Mouse (Mus musculus): ENCODE data around the gene Cldn7. TPM values are rescaled to one million over a fixed set of nuclear protein-coding genes. Genes with fewer than 3 reads are reported as not detected.

The Cldn7 gene
- total and polyA plus RNA-seq, 3 experiments: 0.31 to 0.36 TPM; not detected in 1

DNA sequence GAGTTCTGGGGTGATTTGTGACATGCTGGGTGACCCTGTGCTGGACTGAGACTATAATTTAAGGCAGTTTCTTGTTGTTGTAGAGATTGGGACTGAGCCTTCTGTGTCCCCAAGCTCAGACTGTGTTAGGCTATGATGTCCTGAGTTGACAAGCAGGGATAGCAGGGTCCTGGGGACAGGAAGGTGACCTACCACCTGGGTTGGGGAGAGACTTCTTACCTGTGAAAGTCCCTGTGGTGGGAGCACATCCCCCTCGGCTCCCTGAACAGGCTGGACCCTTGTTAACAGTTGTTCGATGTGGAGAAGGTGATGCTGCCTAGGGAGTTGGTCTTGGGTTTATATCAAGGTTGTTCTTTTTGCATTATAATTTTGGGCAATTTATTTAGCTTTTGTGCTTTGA lies 37.9 kb downstream of the Cldn7 start:
- Histone ChIP-seq H3K9me3 (replicated peaks; ENCODE audit: insufficient read depth, low read length) (no peaks in the 10 kb centered on the region), H3K27me3 (ENCODE audit: control insufficient read depth in 1 of 2, insufficient read depth in 2 of 2, low read length in 2 of 2) (no peaks in the 10 kb centered on the region), H3K9ac (ENCODE audit: control insufficient read depth, low read depth, low read length, poor library complexity, severe bottlenecking) (no peak overlapping the region), H3K79me2 (ENCODE audit: control insufficient read depth, insufficient read depth, low read length, poor library complexity) (peaks cover 35% of the 10 kb centered on the region), H3K36me3 (ENCODE audit: control insufficient read depth in 1 of 2, insufficient read depth in 2 of 2, low read length in 2 of 2) (peaks cover 8 to 37% of the 10 kb centered on the region in 2 experiments), H3K4me1 (ENCODE audit: control insufficient read depth in 1 of 2, insufficient read depth in 2 of 2, low read length in 2 of 2) (peaks cover 16 to 36% of the 10 kb centered on the region in 2 experiments), H3K27ac (ENCODE audit: control insufficient read depth, low read depth, low read length) (no peak overlapping the region), H3K4me3 (ENCODE audit: control insufficient read depth in 1 of 2, insufficient read depth in 1 of 2, low read depth in 2 of 2, low read length in 2 of 2) (no peak overlapping the region)
- DNase-seq (ENCODE audit: low read depth, low spot score): no peak
- no peak for TF ChIP-seq SMC3 (IDR thresholded peaks at IDR 0.05; ENCODE audit: low read depth, low read length)
- TF ChIP-seq ZNF384 (IDR thresholded peaks at IDR 0.05; ENCODE audit: low read depth, low read length): no peak
- TF ChIP-seq MYC (IDR thresholded peaks at IDR 0.05; ENCODE audit: low read depth, low read length): no peak
- no peak for TF ChIP-seq GABPA (IDR thresholded peaks at IDR 0.05; ENCODE audit: low read depth, low read length)
- no peak for TF ChIP-seq BHLHE40 (IDR thresholded peaks at IDR 0.05; ENCODE audit: borderline replicate concordance, low read depth, low read length)
- TF ChIP-seq ZMIZ1 (IDR thresholded peaks at IDR 0.05; ENCODE audit: low read depth, low read length): no peak
- no peak for TF ChIP-seq UBTF (IDR thresholded peaks at IDR 0.05; ENCODE audit: borderline replicate concordance, insufficient read depth, low read depth, low read length)
- no peak for TF ChIP-seq EP300 (IDR thresholded peaks at IDR 0.05; ENCODE audit: low read depth in 1 of 2, low read length in 2 of 2)
- no peak for TF ChIP-seq HCFC1 (IDR thresholded peaks at IDR 0.05; ENCODE audit: low read depth, low read length)

DNA sequence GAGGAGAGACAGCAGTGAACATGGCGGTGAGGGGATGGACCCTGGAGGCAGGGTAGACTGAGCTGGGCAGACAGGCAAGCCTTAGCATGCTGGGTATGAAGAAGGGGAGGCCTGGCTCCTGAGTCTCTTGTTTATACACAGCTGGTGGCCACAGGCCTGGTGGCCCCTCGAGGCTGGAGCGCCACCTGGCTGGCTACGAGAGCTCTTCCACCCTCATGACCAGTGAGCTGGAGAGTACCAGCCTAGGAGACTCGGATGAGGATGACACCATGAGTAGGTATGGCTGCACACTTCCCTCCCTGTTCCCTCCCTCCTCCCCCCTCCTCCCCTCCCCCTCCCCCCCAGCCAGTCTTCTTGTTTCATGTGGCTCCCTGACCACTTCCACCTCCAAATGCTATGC lies 40.9 kb downstream of the Cldn7 start:
- TF ChIP-seq CTCF (IDR thresholded peaks at IDR 0.05 in 2 of 3, conservative IDR thresholded peaks at IDR 0.05 in 1 of 3; ENCODE audit: control insufficient read depth in 1 of 3, insufficient read depth in 1 of 3, low read depth in 2 of 3, low read length in 3 of 3, poor library complexity in 1 of 3, severe bottlenecking in 1 of 3) (peak in 2 of 3 experiments; percentile 48 to 65; a peak in 4 of 6 replicates), MEF2A (IDR thresholded peaks at IDR 0.05; ENCODE audit: extremely low read depth, insufficient replicate concordance, low read depth, low read length, poor library complexity, severe bottlenecking) (no peak), POLR2AphosphoS2 (IDR thresholded peaks at IDR 0.05; ENCODE audit: low read length) (no peak), ZC3H11A (IDR thresholded peaks at IDR 0.05; ENCODE audit: low read depth, low read length) (0 out of 2 replicates have a peak, but pooled peaks have one; percentile 4), RAD21 (IDR thresholded peaks at IDR 0.05; ENCODE audit: low read depth, low read length) (peak; percentile 23), SMC3 (IDR thresholded peaks at IDR 0.05; ENCODE audit: low read depth, low read length) (peak; percentile 53)
- Histone ChIP-seq H3K4me1 (ENCODE audit: control insufficient read depth in 1 of 2, insufficient read depth in 2 of 2, low read length in 2 of 2) (peaks cover 8 to 11% of the 10 kb centered on the region in 2 experiments; a peak in 3 of 4 replicates), H3K9me3 (replicated peaks; ENCODE audit: insufficient read depth, low read length) (no peaks in the 10 kb centered on the region), H3K36me3 (ENCODE audit: control insufficient read depth in 1 of 2, insufficient read depth in 2 of 2, low read length in 2 of 2) (peaks cover 4 to 10% of the 10 kb centered on the region in 2 experiments), H3K27me3 (ENCODE audit: control insufficient read depth in 1 of 2, insufficient read depth in 2 of 2, low read length in 2 of 2) (no peaks in the 10 kb centered on the region), H3K4me3 (ENCODE audit: control insufficient read depth in 1 of 2, insufficient read depth in 1 of 2, low read depth in 2 of 2, low read length in 2 of 2) (no peak overlapping the region), H3K9ac (ENCODE audit: control insufficient read depth, low read depth, low read length, poor library complexity, severe bottlenecking) (no peak overlapping the region), H3K79me2 (ENCODE audit: control insufficient read depth, insufficient read depth, low read length, poor library complexity) (peaks cover 34% of the 10 kb centered on the region), H3K27ac (ENCODE audit: control insufficient read depth, low read depth, low read length) (no peak overlapping the region)
- DNase-seq (ENCODE audit: low read depth, low spot score): peak; percentile 34
